29 mouse cellular contexts compared by ENCODE assay signal in the genomic region with DNA sequence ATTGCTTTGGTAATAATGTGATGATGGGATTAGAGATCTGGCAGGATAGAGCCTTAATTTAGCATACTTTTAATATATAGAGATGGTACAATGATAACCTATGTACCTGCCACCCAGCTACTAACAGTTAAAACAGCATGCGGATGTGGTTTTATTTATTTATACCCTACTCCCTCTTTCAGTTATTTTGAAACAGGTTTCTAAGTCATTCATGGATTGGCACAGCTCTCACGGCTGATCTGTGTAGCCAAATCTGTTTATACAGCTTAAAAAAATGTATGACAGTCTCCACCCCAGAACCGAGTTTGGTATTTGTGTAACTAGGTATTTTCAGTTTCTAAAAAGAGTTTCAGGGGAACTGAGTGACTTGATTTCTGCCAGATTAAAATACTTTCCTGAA. TPM values are rescaled to one million over a fixed set of nuclear protein-coding genes. Genes with fewer than 3 reads are reported as not detected.
A peak's percentile ranks its signal among the peaks of the same experiment; 100 is the strongest.
DNase-seq lines count a peak whose midpoint lies in the region; ATAC-seq and TF ChIP-seq lines count a peak whose summit lies in the region.
"Had no signal": no experiment of that assay in that cellular context is flagged by ENCODE, and none has a peak within 500 bp of the region (broad histone marks: within the 10 kb centered on the region; RNA-seq: fewer than 3 reads in every experiment).

No protein-coding gene starts in this region.

- no peak for TF ChIP-seq EP300 in liver, postnatal 0 days (IDR thresholded peaks at IDR 0.05; ENCODE audit: low read depth)

- H3K27me3 ChIP-seq in liver, adult 2 months (ENCODE audit: control insufficient read depth, insufficient read depth, low read length), result no peaks in the 10 kb centered on the region
- H3K27me3 ChIP-seq in liver, postnatal 0 days (ENCODE audit: insufficient read depth, low read length), result no peaks in the 10 kb centered on the region
- H3K27me3 ChIP-seq: CH12.LX; forebrain, embryonic 13.5 days; heart, embryonic 12.5 days; heart, embryonic 15.5 days had no signal

- H3K9ac ChIP-seq in liver, adult 2 months (ENCODE audit: low read depth, low read length), result no peak overlapping the region
- no peak overlapping the region for H3K9ac ChIP-seq in liver, postnatal 0 days (replicated peaks)
- H3K9ac ChIP-seq: forebrain, embryonic 13.5 days; heart, embryonic 12.5 days; heart, embryonic 15.5 days; hindbrain, embryonic 13.5 days had no signal

- H3K4me1 ChIP-seq in liver, adult 2 months (ENCODE audit: control insufficient read depth, insufficient read depth, low read length), result peaks cover 2% of the 10 kb centered on the region; the same call in 1 of the 2 replicates
- H3K4me1 ChIP-seq in liver, postnatal 0 days (ENCODE audit: insufficient read depth), result no peaks in the 10 kb centered on the region
- H3K4me1 ChIP-seq: forebrain, embryonic 10.5 days; forebrain, embryonic 13.5 days; heart, embryonic 12.5 days; heart, embryonic 15.5 days; hindbrain, embryonic 10.5 days; hindbrain, embryonic 13.5 days had no signal

- no peak overlapping the region for H3K27ac ChIP-seq in liver, adult 2 months (replicated peaks; ENCODE audit: insufficient read depth, low read depth, low read length)
- no peak overlapping the region for H3K27ac ChIP-seq in liver, postnatal 0 days (ENCODE audit: low read depth)
- H3K27ac ChIP-seq: forebrain, embryonic 10.5 days; forebrain, embryonic 13.5 days; heart, embryonic 15.5 days; hindbrain, embryonic 10.5 days; hindbrain, embryonic 13.5 days had no signal

- H3K36me3 ChIP-seq in liver, adult 2 months (ENCODE audit: control insufficient read depth, insufficient read depth, low read length), result peaks cover 5% of the 10 kb centered on the region
- H3K36me3 ChIP-seq in liver, postnatal 0 days (replicated peaks; ENCODE audit: insufficient read depth, low read length), result 0 out of 2 replicates have a peak, but pooled peaks cover 2% of the 10 kb centered on the region
- H3K36me3 ChIP-seq: heart, embryonic 12.5 days; heart, embryonic 15.5 days; hindbrain, embryonic 13.5 days had no signal

- ATAC-seq in liver, postnatal 0 days, result no peak
- ATAC-seq in activated CD4-positive, CD25-positive, alpha-beta regulatory T cell, adult 4 months, result peak; percentile 87
- peak; percentile 92 for ATAC-seq in inflammation-experienced regulatory T-cells, adult 6 months
- ATAC-seq in cerebellum, adult (ENCODE audit: insufficient number of reproducible peaks, low FRiP score, low TSS enrichment), result no peak
- ATAC-seq: forebrain, embryonic 13.5 days; forebrain, embryonic 16.5 days; hindbrain, embryonic 16.5 days; intestine, postnatal 0 days; Patski had no signal

- TF ChIP-seq POLR2A in liver, adult 2 months (IDR thresholded peaks at IDR 0.05; ENCODE audit: extremely low read depth, insufficient read depth, low read length), result no peak

- no peak overlapping the region for H3K4me2 ChIP-seq in liver, postnatal 0 days (ENCODE audit: low read depth, low read length)
- H3K4me2 ChIP-seq: forebrain, embryonic 13.5 days; heart, embryonic 12.5 days; heart, embryonic 15.5 days; hindbrain, embryonic 13.5 days had no signal

- peak; percentile 34 for DNase-seq in liver, adult 2 months (ENCODE audit: extremely low read depth, low read depth, low spot score)
- DNase-seq in liver, postnatal 0 days, result no peak
- no peak for DNase-seq in kidney, adult 11 months
- DNase-seq: adrenal gland, adult 2 months; adrenal gland, postnatal 14 days; B cell, adult 2 months; cerebellum, adult 11-12 months; cerebellum, adult 8-10 months; cerebellum, postnatal 14 days; gastrocnemius, postnatal 36 days; heart, adult 11 months; heart, postnatal 10 days; heart, postnatal 36 days; kidney, adult 8-10 months had no signal

- no peaks in the 10 kb centered on the region for H3K9me3 ChIP-seq in liver, postnatal 0 days (ENCODE audit: low read length)
- H3K9me3 ChIP-seq: forebrain, embryonic 10.5 days; forebrain, embryonic 13.5 days; G1E; heart, embryonic 12.5 days; heart, embryonic 15.5 days; hindbrain, embryonic 10.5 days; hindbrain, embryonic 13.5 days had no signal

- WGBS in liver, adult 2 months, result 23% methylated on average over 3 of the region's 3 CpGs
- 61% methylated on average over 3 of the region's 3 CpGs for WGBS in liver, postnatal 0 days (ENCODE audit: insufficient replicate concordance)

- no peaks in the 10 kb centered on the region; the same call in 1 of the 2 replicates for H3K79me2 ChIP-seq in liver, adult 2 months (ENCODE audit: control insufficient read depth, insufficient read depth, low read length)

- no peak for TF ChIP-seq CTCF in liver, adult 2 months (IDR thresholded peaks at IDR 0.05; ENCODE audit: low read depth, low read length)
- no peak for TF ChIP-seq CTCF in liver, postnatal 0 days (IDR thresholded peaks at IDR 0.05; ENCODE audit: low read depth)

- H3K4me3 ChIP-seq in liver, adult 2 months (ENCODE audit: insufficient read depth, low read depth, low read length), result no peak overlapping the region
- H3K4me3 ChIP-seq in liver, postnatal 0 days (ENCODE audit: low read depth, low read length), result no peak overlapping the region
- H3K4me3 ChIP-seq: forebrain, embryonic 10.5 days; forebrain, embryonic 13.5 days; heart, embryonic 12.5 days; heart, embryonic 15.5 days; hindbrain, embryonic 10.5 days; hindbrain, embryonic 13.5 days had no signal

RNA-seq across cellular contexts. Expression of a gene that starts 17.1 kb away (rescaled TPM):
- 82.1 and 89.5 TPM in 2 replicates for total RNA-seq in liver, adult 2 months (2014; rRNA removed)
- 23.2 and 32.6 TPM in 2 replicates for polyA plus RNA-seq in liver, adult 2 months (2012; rRNA removed)
- 6.5 and 11.1 TPM in 2 replicates for polyA plus RNA-seq in liver, postnatal 0 days (2015; fragmentation: Nextera tagmentation; extraction: Ambion mirVana)
- 10 to 100 TPM; 45.3 to 56.5 TPM for polyA plus RNA-seq in activated CD4-positive, CD25-positive, alpha-beta regulatory T cell, adult 4 months (2017; shearing (Covaris generic))
- 10 to 100 TPM; 32.7 to 68.5 (median 67.2) TPM for polyA plus RNA-seq in inflammation-experienced regulatory T-cells, adult 6 months (2017; shearing (Covaris generic))

Comparison
In these comparisons a context has a peak if more than half of its experiments do, and no peak if none do; other contexts are left out.
1. ATAC-seq: peak in activated CD4-positive, CD25-positive, alpha-beta regulatory T cell, adult 4 months (single experiment) and inflammation-experienced regulatory T-cells, adult 6 months (single experiment); none in liver, postnatal 0 days (single experiment) and cerebellum, adult (single experiment).